Mouse (Mus musculus) forebrain, embryonic 10.5 days (tissue): ENCODE measurements at regions not wholly inside any gene's neighbourhood (a gene's known extent, or its start where the extent isn't known, plus 50 kb on each side); places are given as distances from the start of the nearest gene placed in this dataset.
A peak's percentile ranks its signal among the peaks of the same experiment; 100 is the strongest.

Experiments
- DNase-seq: peaks from one replicate; pipeline ENCODE4 v3.0.0-alpha.2; 2017; ENCODE audit warnings: low spot score; ENCODE audit errors: extremely low spot score
- H3K27ac ChIP-seq: fragments of 300-500 bp; sonication (generic); 2 replicates; pipeline ENCODE4 v1.5.1; 2016; ENCODE audit warnings: mild to moderate bottlenecking
- H3K27me3 ChIP-seq: fragments of 300-500 bp; sonication (generic); 2 replicates; pipeline ENCODE4 v1.6.1; 2016; ENCODE audit warnings: mild to moderate bottlenecking; ENCODE audit not compliant: poor library complexity, severe bottlenecking
- H3K36me3 ChIP-seq: fragments of 300-500 bp; sonication (generic); replicated peaks from 2 replicates; pipeline ENCODE4 v1.6.1; 2016; ENCODE audit warnings: mild to moderate bottlenecking, moderate library complexity
- H3K4me1 ChIP-seq: fragments of 300-500 bp; sonication (generic); 2 replicates; pipeline ENCODE4 v1.6.1; 2016
- H3K4me3 ChIP-seq: fragments of 300-500 bp; sonication (generic); 2 replicates; pipeline ENCODE4 v1.5.1; 2016; ENCODE audit warnings: mild to moderate bottlenecking, moderate library complexity
- H3K9me3 ChIP-seq: fragments of 300-500 bp; sonication (generic); 2 replicates; pipeline ENCODE4 v1.6.1; 2016; ENCODE audit warnings: mild to moderate bottlenecking, moderate library complexity
- WGBS: fragments of 180-500 bp; shearing (Covaris S2); methylation state at CpG from one replicate; pipeline ENCODE4 v1.1.7; 2016; 5-methylcytosine and 5-hydroxymethylcytosine counted together

GRCm38 (mm10) chr4:32074399-32075296 is 110.8 kb downstream of the Map3k7 start:
- peaks cover 18% of the 10 kb centered on the region; the same call in 1 of the 2 replicates for H3K27me3 ChIP-seq
- no peaks in the 10 kb centered on the region for H3K36me3 ChIP-seq
- peak; percentile 55 for DNase-seq
- H3K27ac ChIP-seq, result peak overlapping the region; percentile 80
- peaks cover 11% of the 10 kb centered on the region for H3K9me3 ChIP-seq
- 12% methylated on average over 22 of the region's 22 CpGs for WGBS
- H3K4me3 ChIP-seq, result peak overlapping the region; percentile 39
- peaks cover 37% of the 10 kb centered on the region for H3K4me1 ChIP-seq

DNA sequence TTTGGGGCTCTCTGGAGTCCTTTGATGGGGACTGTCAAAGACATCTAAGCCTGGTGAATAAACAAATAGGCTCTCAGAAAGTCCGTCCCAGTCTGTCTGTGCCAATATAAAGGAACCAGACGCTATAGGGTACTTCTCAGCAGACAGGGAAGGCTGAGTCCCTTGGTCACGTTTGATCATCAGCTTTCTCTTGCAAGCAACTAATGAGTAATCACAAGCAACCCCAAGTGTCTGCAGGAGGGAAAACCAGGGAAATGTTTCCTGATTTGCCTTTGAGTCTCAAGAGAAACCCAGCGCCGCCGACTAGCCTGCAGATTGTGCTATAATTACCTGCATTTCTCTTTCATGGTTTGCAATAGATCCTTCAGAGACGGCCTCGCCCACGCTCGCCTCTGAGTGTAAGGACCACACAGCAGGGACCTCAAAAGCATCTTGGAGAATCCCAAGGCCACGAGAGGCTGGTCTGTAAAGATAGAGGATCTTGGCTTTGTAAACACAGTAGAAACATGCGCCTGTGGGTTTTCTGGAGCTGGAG is 112.6 kb downstream of the Map3k7 start:
- Histone ChIP-seq H3K4me3 (no peak overlapping the region), H3K27me3 (peaks cover 18% of the 10 kb centered on the region; the same call in 1 of the 2 replicates), H3K9me3 (no peaks in the 10 kb centered on the region), H3K36me3 (no peaks in the 10 kb centered on the region), H3K4me1 (peaks cover 37% of the 10 kb centered on the region), H3K27ac (peak overlapping the region; percentile 80; the same call in 1 of the 2 replicates)
- no peak for DNase-seq
- 77% methylated on average over 12 of the region's 12 CpGs for WGBS

- no peaks in the 10 kb centered on the region for H3K9me3 ChIP-seq
- H3K27me3 ChIP-seq, result no peaks in the 10 kb centered on the region
- H3K27ac ChIP-seq, result peak overlapping the region; percentile 60
- no peak overlapping the region for H3K4me3 ChIP-seq
- 51% methylated on average over 8 of the region's 8 CpGs for WGBS
- no peaks in the 10 kb centered on the region for H3K36me3 ChIP-seq
- H3K4me1 ChIP-seq, result peaks cover 11% of the 10 kb centered on the region
- no peak for DNase-seq
These were observed 119.6 kb downstream of the Map3k7 start for GRCm38 (mm10) chr4:32083456-32083855.

- Histone ChIP-seq H3K9me3 (no peaks in the 10 kb centered on the region), H3K4me1 (peaks cover 11% of the 10 kb centered on the region), H3K27ac (peak overlapping the region; percentile 60), H3K4me3 (no peak overlapping the region), H3K36me3 (no peaks in the 10 kb centered on the region), H3K27me3 (no peaks in the 10 kb centered on the region)
- WGBS, result 95% methylated on average over 10 of the region's 10 CpGs
- DNase-seq, result no peak
These were observed 120.5 kb downstream of the Map3k7 start for GRCm38 (mm10) chr4:32084250-32084869.

DNA sequence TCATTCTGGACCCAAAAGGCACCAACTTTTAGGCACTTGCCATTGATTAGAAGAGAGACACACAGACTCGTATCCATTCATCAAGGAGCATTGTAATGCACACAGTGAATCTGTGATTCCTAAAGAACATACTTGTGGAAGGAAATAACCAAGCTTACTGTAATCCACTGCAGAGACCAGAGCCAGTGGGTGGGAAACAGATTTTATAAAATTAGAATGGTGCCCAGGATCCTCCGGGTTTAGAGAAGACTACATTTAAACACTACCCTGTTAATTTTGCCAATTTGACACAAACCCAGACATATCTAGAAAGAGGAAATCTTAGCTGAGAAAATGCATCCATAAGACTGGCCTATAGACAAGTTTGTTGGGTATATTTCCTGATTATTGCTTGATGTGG is 121.1 kb downstream of the Map3k7 start:
- Histone ChIP-seq H3K4me1 (peaks cover 11% of the 10 kb centered on the region), H3K36me3 (no peaks in the 10 kb centered on the region), H3K27ac (no peak overlapping the region), H3K4me3 (no peak overlapping the region), H3K9me3 (no peaks in the 10 kb centered on the region), H3K27me3 (no peaks in the 10 kb centered on the region)
- DNase-seq, result no peak
- 97% methylated on average over 2 of the region's 2 CpGs for WGBS

DNA sequence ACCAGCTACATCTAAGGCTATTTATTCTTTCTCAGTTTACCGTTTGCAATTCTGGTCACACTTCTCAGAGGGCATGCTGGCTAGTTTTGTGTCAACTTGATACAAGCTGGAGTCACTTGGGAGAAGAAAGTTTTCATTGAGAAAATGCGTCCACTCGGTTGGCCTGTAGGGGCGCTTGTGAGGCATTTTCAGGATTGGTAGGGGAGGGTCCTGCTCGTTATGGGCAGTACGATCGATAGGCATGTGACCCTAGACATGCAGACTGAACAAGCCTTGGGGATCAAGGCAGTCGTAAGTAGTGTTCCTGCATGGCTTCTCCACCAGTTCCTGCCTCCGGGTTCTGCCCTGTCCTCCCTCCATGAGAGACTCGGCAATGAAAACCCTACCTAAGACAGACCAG is 127.2 kb downstream of the Map3k7 start:
- DNase-seq, result no peak
- Histone ChIP-seq H3K4me3 (no peak overlapping the region), H3K9me3 (no peaks in the 10 kb centered on the region), H3K4me1 (no peaks in the 10 kb centered on the region), H3K27ac (no peak overlapping the region), H3K27me3 (no peaks in the 10 kb centered on the region), H3K36me3 (no peaks in the 10 kb centered on the region)
- WGBS, result 86% methylated on average over 10 of the region's 10 CpGs

- Histone ChIP-seq H3K4me1 (no peaks in the 10 kb centered on the region), H3K4me3 (no peak overlapping the region), H3K36me3 (no peaks in the 10 kb centered on the region), H3K27me3 (no peaks in the 10 kb centered on the region), H3K27ac (no peak overlapping the region), H3K9me3 (no peaks in the 10 kb centered on the region)
- 92% methylated on average over 17 of the region's 17 CpGs for WGBS
- DNase-seq, result no peak
These were observed 128.6 kb downstream of the Map3k7 start for GRCm38 (mm10) chr4:32092320-32093041.

GRCm38 (mm10) chr4:32098233-32098632 is 134.3 kb downstream of the Map3k7 start:
- DNase-seq, result no peak

GRCm38 (mm10) chr4:32101002-32101401 is 137.1 kb downstream of the Map3k7 start:
- H3K27me3 ChIP-seq, result peaks cover 8% of the 10 kb centered on the region; the same call in 1 of the 2 replicates
- H3K36me3 ChIP-seq, result no peaks in the 10 kb centered on the region
- DNase-seq, result no peak
- H3K27ac ChIP-seq, result no peak overlapping the region
- 83% methylated on average over 5 of the region's 5 CpGs for WGBS
- H3K9me3 ChIP-seq, result no peaks in the 10 kb centered on the region
- no peak overlapping the region for H3K4me3 ChIP-seq
- no peaks in the 10 kb centered on the region for H3K4me1 ChIP-seq

More at GRCm38 (mm10) chr4:32098233-32098632, 134.3 kb downstream of the Map3k7 start:
- H3K27ac ChIP-seq, result no peak overlapping the region
- 56% methylated on average over 9 of the region's 9 CpGs for whole genome bisulfite sequencing
- no peaks in the 10 kb centered on the region for H3K4me1 ChIP-seq
- no peaks in the 10 kb centered on the region for H3K36me3 ChIP-seq
- no peaks in the 10 kb centered on the region for H3K27me3 ChIP-seq
- H3K4me3 ChIP-seq, result no peak overlapping the region
- no peaks in the 10 kb centered on the region for H3K9me3 ChIP-seq

DNA sequence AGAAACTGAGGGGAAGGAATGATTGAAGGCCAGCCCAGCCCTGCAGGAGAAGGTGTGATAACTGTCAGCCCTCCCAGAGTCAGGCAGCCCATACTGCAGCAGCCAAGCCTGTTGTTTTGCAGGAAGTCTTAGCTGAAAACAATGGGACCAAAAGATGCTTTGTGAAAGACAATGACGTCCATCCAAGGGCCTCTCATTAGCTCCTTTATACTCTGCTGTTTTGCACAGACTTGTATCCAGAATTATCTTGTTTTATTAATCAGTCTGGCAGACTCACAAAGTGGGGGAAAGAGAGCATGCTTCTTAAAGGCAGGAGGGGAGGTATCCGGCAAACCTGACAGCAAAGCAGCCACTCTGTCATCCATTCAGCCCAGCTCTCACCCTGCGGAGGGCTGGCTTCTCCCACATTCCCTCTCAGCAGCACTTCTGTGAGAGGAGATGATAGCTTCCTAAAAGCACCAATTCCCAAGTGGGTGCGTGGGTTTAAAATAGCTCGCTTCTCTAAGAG is 131.9 kb upstream of the Bach2 start:
- Histone ChIP-seq H3K27ac (no peak overlapping the region), H3K4me3 (no peak overlapping the region), H3K27me3 (peaks cover 13% of the 10 kb centered on the region; the same call in 1 of the 2 replicates), H3K4me1 (peaks cover 16% of the 10 kb centered on the region), H3K36me3 (no peaks in the 10 kb centered on the region), H3K9me3 (no peaks in the 10 kb centered on the region)
- DNase-seq, result no peak
- WGBS, result 13% methylated on average over 5 of the region's 5 CpGs

DNA sequence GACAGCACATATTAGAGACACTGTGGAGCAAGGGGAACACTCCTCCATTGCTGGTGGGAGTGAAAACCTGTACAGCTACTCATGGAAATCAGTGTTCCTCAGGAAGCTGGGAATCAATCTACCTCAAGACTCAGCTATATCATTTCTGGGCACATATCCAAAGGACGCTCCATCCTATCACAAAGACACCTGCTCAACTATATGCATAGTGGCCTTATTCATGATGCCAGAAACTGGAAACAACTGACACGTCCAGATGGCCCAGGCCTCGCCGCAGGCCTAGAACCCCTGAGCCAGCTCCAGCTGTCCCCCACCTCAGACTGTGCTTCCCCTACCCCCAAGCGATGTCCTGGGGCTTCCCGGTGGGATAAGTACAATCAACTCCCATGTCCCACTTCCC is 116.3 kb upstream of the Bach2 start:
- no peak for DNase-seq
- Histone ChIP-seq H3K27me3 (no peaks in the 10 kb centered on the region), H3K36me3 (no peaks in the 10 kb centered on the region), H3K27ac (no peak overlapping the region), H3K4me3 (no peak overlapping the region), H3K9me3 (no peaks in the 10 kb centered on the region), H3K4me1 (no peaks in the 10 kb centered on the region; the same call in 1 of the 2 replicates)
- 94% methylated on average over 6 of the region's 6 CpGs for WGBS

DNA sequence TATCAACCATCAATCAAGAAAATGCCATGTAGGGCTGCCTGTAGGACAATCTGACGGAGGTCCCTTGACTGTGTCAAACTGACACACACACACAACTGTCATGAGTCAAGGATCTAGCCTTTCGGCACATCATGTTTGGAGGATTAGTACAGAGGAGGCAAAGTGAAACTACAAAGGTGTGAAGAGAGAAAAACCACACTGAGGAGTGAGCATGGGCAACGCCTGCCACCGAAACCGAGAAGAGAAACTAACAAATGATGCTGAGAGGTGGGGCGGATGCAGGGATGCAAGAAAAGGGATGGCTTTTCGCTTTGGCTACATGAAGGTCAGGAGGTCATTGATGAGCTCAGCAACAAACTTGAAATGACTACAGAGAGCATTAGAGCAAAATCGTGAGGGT is 111.8 kb upstream of the Bach2 start:
- 91% methylated on average over 8 of the region's 8 CpGs for WGBS
- H3K36me3 ChIP-seq, result no peaks in the 10 kb centered on the region
- no peak overlapping the region for H3K4me3 ChIP-seq
- H3K27me3 ChIP-seq, result no peaks in the 10 kb centered on the region
- H3K4me1 ChIP-seq, result peaks cover 9% of the 10 kb centered on the region
- H3K27ac ChIP-seq, result no peak overlapping the region
- no peaks in the 10 kb centered on the region for H3K9me3 ChIP-seq
- no peak for DNase-seq
